Mouse (Mus musculus) testis, adult 2 months (tissue): ENCODE results near the gene Poll.

Experiments used
- CTCF ChIP-seq: fragments of 200-500 bp; IDR thresholded peaks from 2 replicates; pipeline ENCODE4 v1.5.1; 2012; ENCODE audit warnings: low read depth, mild to moderate bottlenecking, inconsistent platforms, low read length, moderate library complexity; ENCODE audit not compliant: control insufficient read depth, insufficient read depth, insufficient replicate concordance
- POLR2A ChIP-seq: fragments of 200-500 bp; IDR thresholded peaks from 2 replicates; pipeline ENCODE4 v1.6.1; 2012; ENCODE audit warnings: low read depth, mild to moderate bottlenecking, inconsistent platforms, low read length, moderate library complexity; ENCODE audit not compliant: control insufficient read depth

DNA sequence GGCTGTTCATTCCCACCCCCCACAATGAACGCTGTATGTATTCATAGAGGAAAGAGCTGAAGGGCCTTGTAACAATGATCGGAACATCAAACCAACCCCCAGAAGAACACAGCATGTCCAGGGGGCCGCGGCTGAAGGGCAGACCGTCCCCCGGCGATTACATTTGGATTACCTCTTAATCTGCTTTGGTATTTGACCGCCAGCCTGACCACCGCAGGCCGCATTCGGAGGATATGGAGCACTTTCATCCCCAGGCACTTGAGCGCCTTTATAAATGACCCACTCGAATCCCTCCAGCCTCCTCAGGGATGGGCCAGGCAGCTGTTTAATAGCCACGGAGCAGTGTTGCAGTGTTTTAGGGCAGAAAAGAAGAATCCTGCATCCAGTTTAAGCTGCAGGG is 7.0 kb upstream of the Poll start:
- TF ChIP-seq CTCF (no peak), POLR2A (no peak)
